Mouse (Mus musculus): Measurements from ENCODE around the gene Ccnj. TPM values are rescaled to one million over a fixed set of nuclear protein-coding genes. Genes with fewer than 3 reads are reported as not detected.

The Ccnj gene
- total and polyA plus RNA-seq, 2 experiments: 1.1 to 3.1 TPM

DNA sequence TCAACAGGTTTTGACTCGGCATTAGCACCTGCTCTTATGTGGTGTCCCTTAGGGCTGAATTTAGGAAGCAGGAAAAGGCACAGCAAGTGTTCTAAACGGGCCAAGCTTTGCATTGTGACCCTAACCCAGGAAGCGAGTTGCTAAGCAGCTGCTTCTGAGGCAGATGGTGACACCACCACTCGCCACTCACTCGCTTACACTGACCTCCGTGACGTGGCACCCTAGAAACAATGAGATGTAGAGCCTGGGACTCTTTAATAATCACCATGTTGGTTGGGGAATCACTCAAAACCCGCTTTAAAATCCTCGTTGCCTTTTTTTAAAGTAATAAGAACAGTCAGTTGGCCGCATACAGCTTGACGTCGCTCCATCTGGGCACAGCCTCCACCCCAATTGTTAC is 18.3 kb downstream of the Ccnj start:
- Histone ChIP-seq H3K9ac (ENCODE audit: low read depth, low read length) (no peak overlapping the region), H3K4me1 (ENCODE audit: control insufficient read depth, insufficient read depth, low read length) (no peaks in the 10 kb centered on the region), H3K27me3 (ENCODE audit: control insufficient read depth, insufficient read depth, low read length) (no peaks in the 10 kb centered on the region), H3K36me3 (ENCODE audit: control insufficient read depth, insufficient read depth, low read length) (peaks cover 14% of the 10 kb centered on the region; the same call in 1 of the 2 replicates), H3K79me2 (ENCODE audit: control insufficient read depth, insufficient read depth, low read length) (no peaks in the 10 kb centered on the region), H3K27ac (replicated peaks; ENCODE audit: insufficient read depth, low read depth, low read length) (no peak overlapping the region), H3K4me3 (ENCODE audit: insufficient read depth, low read depth, low read length) (no peak overlapping the region)
- 91% methylated on average over 12 of the region's 12 CpGs for WGBS
- DNase-seq (ENCODE audit: extremely low read depth, low read depth, low spot score): no peak
- TF ChIP-seq CTCF (IDR thresholded peaks at IDR 0.05; ENCODE audit: low read depth, low read length): no peak
- no peak for TF ChIP-seq POLR2A (IDR thresholded peaks at IDR 0.05; ENCODE audit: extremely low read depth, insufficient read depth, low read length)

DNA sequence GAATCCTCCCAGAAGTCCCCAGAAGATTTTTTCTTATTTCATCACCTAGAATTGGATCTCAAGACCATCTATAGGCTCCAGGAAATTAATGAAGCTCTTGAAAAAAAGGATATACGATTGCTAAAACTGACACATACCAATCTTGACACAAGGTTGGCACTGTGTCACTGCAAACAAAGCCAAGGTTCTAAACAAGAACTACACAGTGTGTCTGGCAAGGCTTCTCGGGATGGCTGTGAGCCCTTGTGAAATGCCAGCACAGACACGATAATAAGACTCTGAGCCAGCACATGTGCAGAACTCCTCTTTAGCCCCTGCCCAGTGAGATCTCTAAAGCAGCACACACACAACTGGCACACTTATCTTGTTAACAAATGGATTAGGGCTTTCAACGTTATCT is 28.5 kb downstream of the Ccnj start:
- no peaks in the 10 kb centered on the region for H3K4me1 ChIP-seq (ENCODE audit: control insufficient read depth, insufficient read depth, low read length)
- peak; percentile 8 for DNase-seq (ENCODE audit: extremely low read depth, low read depth, low spot score)
- no peaks in the 10 kb centered on the region for H3K36me3 ChIP-seq (ENCODE audit: control insufficient read depth, insufficient read depth, low read length)
- H3K4me3 ChIP-seq (ENCODE audit: insufficient read depth, low read depth, low read length): no peak overlapping the region
- H3K79me2 ChIP-seq (ENCODE audit: control insufficient read depth, insufficient read depth, low read length): no peaks in the 10 kb centered on the region
- H3K9ac ChIP-seq (ENCODE audit: low read depth, low read length): no peak overlapping the region
- WGBS: 23% methylated on average over 4 of the region's 4 CpGs
- TF ChIP-seq CTCF (IDR thresholded peaks at IDR 0.05; ENCODE audit: low read depth, low read length) (no peak), POLR2A (IDR thresholded peaks at IDR 0.05; ENCODE audit: extremely low read depth, insufficient read depth, low read length) (no peak)
- H3K27me3 ChIP-seq (ENCODE audit: control insufficient read depth, insufficient read depth, low read length): peaks cover 8% of the 10 kb centered on the region; the same call in 1 of the 2 replicates
- H3K27ac ChIP-seq (replicated peaks; ENCODE audit: insufficient read depth, low read depth, low read length): no peak overlapping the region

DNA sequence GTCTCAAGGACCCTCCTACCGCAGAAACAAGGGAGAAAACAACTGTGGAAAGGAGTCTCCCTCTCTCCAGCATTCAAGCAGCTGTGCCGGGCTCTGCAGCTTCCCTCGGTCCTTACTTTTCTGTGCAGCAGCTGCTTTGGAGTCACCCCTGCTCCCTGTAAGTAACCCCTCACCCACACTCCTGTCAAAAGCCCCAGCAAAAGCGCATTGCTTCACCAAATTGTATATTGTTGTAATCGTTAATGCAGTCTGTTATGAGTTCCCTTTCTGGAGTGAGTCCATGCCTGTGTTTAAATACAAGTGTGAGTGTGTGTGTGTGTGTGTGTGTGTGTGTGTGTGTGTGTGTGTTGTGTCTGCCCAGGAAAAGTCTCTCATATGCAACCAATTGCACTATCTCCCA is 37.2 kb downstream of the Ccnj start:
- Histone ChIP-seq H3K4me3 (ENCODE audit: insufficient read depth, low read depth, low read length) (no peak overlapping the region), H3K9ac (ENCODE audit: low read depth, low read length) (no peak overlapping the region), H3K27me3 (ENCODE audit: control insufficient read depth, insufficient read depth, low read length) (peaks cover 7% of the 10 kb centered on the region; the same call in 1 of the 2 replicates), H3K79me2 (ENCODE audit: control insufficient read depth, insufficient read depth, low read length) (no peaks in the 10 kb centered on the region), H3K27ac (replicated peaks; ENCODE audit: insufficient read depth, low read depth, low read length) (no peak overlapping the region), H3K4me1 (ENCODE audit: control insufficient read depth, insufficient read depth, low read length) (no peaks in the 10 kb centered on the region), H3K36me3 (ENCODE audit: control insufficient read depth, insufficient read depth, low read length) (no peaks in the 10 kb centered on the region)
- 24% methylated on average over 5 of the region's 5 CpGs for whole genome bisulfite sequencing
- no peak for DNase-seq (ENCODE audit: extremely low read depth, low read depth, low spot score)
- TF ChIP-seq POLR2A (IDR thresholded peaks at IDR 0.05; ENCODE audit: extremely low read depth, insufficient read depth, low read length): no peak
- TF ChIP-seq CTCF (IDR thresholded peaks at IDR 0.05; ENCODE audit: low read depth, low read length): no peak

DNA sequence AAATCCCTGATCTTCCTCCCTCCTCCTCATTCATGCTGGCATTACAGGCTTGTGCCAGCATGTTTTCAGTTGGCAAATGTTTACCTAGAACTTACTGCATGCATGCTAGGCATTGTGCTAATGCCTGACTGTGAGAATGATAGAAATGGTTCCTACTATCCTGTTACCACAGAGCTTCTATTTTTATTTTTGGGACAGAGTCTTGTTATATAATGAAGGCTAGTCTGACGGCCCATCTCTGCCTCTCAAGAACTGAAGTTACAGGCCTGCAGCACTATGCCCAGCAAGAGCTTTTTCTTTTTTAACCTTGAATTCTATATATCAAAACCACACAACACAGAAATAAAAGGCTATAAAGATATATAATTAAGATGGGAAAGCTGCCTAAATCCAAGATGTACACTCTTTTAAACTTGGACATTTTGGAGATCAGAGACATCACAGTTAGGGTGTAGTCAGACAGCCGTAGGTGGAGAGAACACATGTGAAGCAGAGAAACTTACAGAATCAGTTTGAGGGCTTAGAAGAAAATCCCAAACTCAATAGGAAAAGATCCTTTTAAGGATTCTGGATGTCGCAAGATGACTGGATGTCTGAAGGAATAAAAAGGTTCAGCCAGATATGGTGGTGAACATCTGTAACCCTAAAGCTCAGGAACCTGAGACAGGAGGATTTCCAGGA is 38.5 kb downstream of the Ccnj start:
- 95% methylated on average over 3 of the region's 3 CpGs for WGBS
- H3K36me3 ChIP-seq (ENCODE audit: control insufficient read depth, insufficient read depth, low read length): no peaks in the 10 kb centered on the region
- H3K27ac ChIP-seq (replicated peaks; ENCODE audit: insufficient read depth, low read depth, low read length): no peak overlapping the region
- no peak overlapping the region for H3K4me3 ChIP-seq (ENCODE audit: insufficient read depth, low read depth, low read length)
- H3K27me3 ChIP-seq (ENCODE audit: control insufficient read depth, insufficient read depth, low read length): peaks cover 9% of the 10 kb centered on the region; the same call in 1 of the 2 replicates
- DNase-seq (ENCODE audit: extremely low read depth, low read depth, low spot score): no peak
- no peak for TF ChIP-seq POLR2A (IDR thresholded peaks at IDR 0.05; ENCODE audit: extremely low read depth, insufficient read depth, low read length)
- TF ChIP-seq CTCF (IDR thresholded peaks at IDR 0.05; ENCODE audit: low read depth, low read length): no peak
- no peaks in the 10 kb centered on the region for H3K79me2 ChIP-seq (ENCODE audit: control insufficient read depth, insufficient read depth, low read length)
- no peaks in the 10 kb centered on the region for H3K4me1 ChIP-seq (ENCODE audit: control insufficient read depth, insufficient read depth, low read length)
- H3K9ac ChIP-seq (ENCODE audit: low read depth, low read length): no peak overlapping the region

DNA sequence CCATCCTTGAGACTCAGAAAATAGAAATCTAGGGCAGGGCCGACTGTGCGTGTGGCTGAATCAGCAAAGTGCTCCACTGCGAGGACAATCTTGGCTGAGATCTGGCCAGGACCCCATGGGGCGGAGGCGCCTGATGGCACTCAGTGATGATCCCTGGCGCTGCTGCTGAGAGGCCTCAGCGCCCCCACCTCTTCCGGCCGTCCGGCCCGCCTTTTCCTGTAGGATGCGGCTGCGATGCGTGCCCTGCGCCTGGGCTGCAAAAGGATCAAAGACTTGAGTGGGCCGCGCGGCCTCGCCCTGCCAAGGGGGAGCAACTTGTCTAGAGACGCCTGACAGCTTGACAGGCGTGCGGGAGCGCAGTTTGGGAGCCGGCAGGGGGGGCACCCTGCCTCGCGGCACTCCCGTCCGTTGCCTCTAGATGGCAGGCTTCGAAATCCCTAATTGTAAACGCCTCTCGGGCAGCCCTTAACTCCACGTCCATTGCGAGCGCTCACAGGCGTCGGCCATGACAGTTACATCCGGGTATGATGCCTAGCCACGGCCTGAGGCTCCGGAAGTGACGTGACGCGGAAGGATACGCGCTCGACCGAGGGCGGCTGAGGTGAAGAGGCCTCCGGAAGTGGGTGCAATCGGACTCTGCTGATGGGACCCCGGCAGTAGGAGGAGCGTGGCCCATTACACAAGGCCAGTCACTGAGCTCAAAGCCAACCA is 42.0 kb downstream of the Ccnj start:
- Histone ChIP-seq H3K27ac (replicated peaks; ENCODE audit: insufficient read depth, low read depth, low read length) (no peak overlapping the region), H3K36me3 (ENCODE audit: control insufficient read depth, insufficient read depth, low read length) (no peaks in the 10 kb centered on the region), H3K4me1 (ENCODE audit: control insufficient read depth, insufficient read depth, low read length) (no peaks in the 10 kb centered on the region), H3K9ac (ENCODE audit: low read depth, low read length) (peak overlapping the region; percentile 0; the same call in 1 of the 2 replicates), H3K79me2 (ENCODE audit: control insufficient read depth, insufficient read depth, low read length) (no peaks in the 10 kb centered on the region), H3K4me3 (ENCODE audit: insufficient read depth, low read depth, low read length) (peak overlapping the region; percentile 63), H3K27me3 (ENCODE audit: control insufficient read depth, insufficient read depth, low read length) (peaks cover 3% of the 10 kb centered on the region; the same call in 1 of the 2 replicates)
- peak; percentile 61 for DNase-seq (ENCODE audit: extremely low read depth, low read depth, low spot score)
- 10% methylated on average over 51 of the region's 51 CpGs for WGBS
- TF ChIP-seq POLR2A (IDR thresholded peaks at IDR 0.05; ENCODE audit: extremely low read depth, insufficient read depth, low read length) (0 out of 2 replicates have a peak, but pooled peaks have one; percentile 15), CTCF (IDR thresholded peaks at IDR 0.05; ENCODE audit: low read depth, low read length) (peak; percentile 53)
